Mouse (Mus musculus) embryonic fibroblast, embryonic 13.5 days (primary cell): ENCODE measurements around the gene Bicra. TPM values are rescaled to one million over a fixed set of nuclear protein-coding genes. Genes with fewer than 3 reads are reported as not detected.

Source experiments
- H3K27ac ChIP-seq: 2 replicates; pipeline ENCODE4 v1.5.1; 2012; ENCODE audit warnings: low read length, control low read depth, inconsistent platforms; ENCODE audit not compliant: insufficient read depth
- H3K4me1 ChIP-seq: 2 replicates; pipeline ENCODE4 v1.6.1; 2011; ENCODE audit warnings: low read length; ENCODE audit not compliant: control insufficient read depth, insufficient read depth
- H3K4me3 ChIP-seq: 2 replicates; pipeline ENCODE4 v1.5.1; 2011; ENCODE audit warnings: mild to moderate bottlenecking, control low read depth, low read length; ENCODE audit not compliant: insufficient read depth
- CTCF ChIP-seq: IDR thresholded peaks from 2 replicates; pipeline ENCODE4 v1.5.1; 2011; ENCODE audit warnings: mild to moderate bottlenecking, control low read depth, low read length, moderate library complexity, borderline replicate concordance; ENCODE audit not compliant: insufficient read depth
- POLR2A ChIP-seq: IDR thresholded peaks from 2 replicates; pipeline ENCODE4 v1.6.1; 2011; ENCODE audit warnings: low read depth, mild to moderate bottlenecking, control low read depth, low read length, moderate library complexity
- polyA plus RNA-seq: library from polyadenylated mRNA; stranded (reverse); fragments of >200 nt; gene quantifications from 2 replicates; pipeline ENCODE4 v1.2.4, GENCODE M21; 2011; ENCODE audit warnings: low read depth; ENCODE audit not compliant: missing spikeins, insufficient read length

The Bicra gene
- polyA plus RNA-seq, 1 experiment, result 10.8 TPM

- Histone ChIP-seq H3K4me3 (no peak overlapping the region), H3K27ac (no peak overlapping the region), H3K4me1 (no peaks in the 10 kb centered on the region)
- TF ChIP-seq CTCF (no peak), POLR2A (no peak)
Observed at GRCm38 (mm10) chr7:15930543-15930942, 117.2 kb downstream of the Bicra start.

GRCm38 (mm10) chr7:15929910-15930309 is 117.8 kb downstream of the Bicra start:
- H3K27ac ChIP-seq, result no peak overlapping the region
- H3K4me1 ChIP-seq, result no peaks in the 10 kb centered on the region
- no peak overlapping the region for H3K4me3 ChIP-seq
- TF ChIP-seq POLR2A (no peak), CTCF (peak; percentile 88)

DNA sequence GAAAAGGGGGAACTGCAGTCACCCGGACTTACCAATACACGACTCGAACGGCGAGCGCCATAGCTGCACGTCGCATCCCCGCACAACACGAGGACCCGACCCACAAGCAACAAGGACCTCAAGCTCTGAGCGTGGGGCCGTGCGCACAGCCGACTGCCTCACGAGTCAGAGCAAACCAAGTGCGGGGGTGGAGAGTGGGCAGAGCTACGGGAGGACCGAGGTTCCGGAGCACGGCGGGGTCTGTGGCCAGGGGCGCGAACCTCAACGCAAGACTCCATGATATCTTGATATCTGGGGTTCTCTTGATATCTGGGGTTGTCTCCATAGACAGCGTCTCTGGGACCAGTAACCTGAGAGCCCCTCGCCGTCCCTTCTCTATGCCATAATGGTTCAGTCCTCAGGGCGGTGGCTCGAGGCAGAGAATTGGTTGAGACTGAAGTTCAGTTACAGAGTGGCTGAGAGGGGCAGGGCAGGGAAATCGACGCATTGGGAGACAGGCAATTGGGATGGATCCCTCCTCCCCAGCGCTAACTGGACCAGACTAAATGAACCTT is 125.4 kb downstream of the Bicra start, which contains the start of gene Selenow:
TSS of gene Selenow (minus strand) at position 183 of the 554 bp plus-strand sequence.
- peak within 1 kb of the TSS; percentile 73 for H3K4me3 ChIP-seq
- peaks cover 3% of the 10 kb centered on the region for H3K4me1 ChIP-seq
- TF ChIP-seq POLR2A (peak; percentile 99), CTCF (no peak)
- peak within 1 kb of the TSS; percentile 45 for H3K27ac ChIP-seq

DNA sequence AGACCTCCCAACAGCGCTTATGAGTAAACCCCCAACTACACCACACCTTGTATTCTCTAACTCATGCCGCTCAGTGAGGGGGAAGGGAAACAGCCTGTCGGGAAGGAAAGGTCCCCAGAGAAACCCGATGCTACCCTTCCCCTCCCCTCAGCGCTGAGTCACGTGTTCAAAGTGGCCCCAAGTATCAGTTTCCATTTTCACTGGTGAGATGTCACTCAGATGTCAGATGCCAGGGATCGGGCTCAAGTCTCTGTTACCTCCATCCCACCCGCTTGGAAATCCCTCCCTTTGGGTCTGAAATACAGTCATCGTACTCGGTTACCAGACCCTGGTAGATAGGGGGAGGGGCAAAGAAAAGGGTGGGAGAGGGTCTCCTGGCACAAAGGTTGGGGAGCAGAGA is 125.9 kb downstream of the Bicra start:
- Histone ChIP-seq H3K4me3 (peak overlapping the region; percentile 73), H3K4me1 (peaks cover 3% of the 10 kb centered on the region), H3K27ac (peak overlapping the region; percentile 45)
- TF ChIP-seq POLR2A (no peak), CTCF (no peak)

Other genes with a start within 250 kb of the Bicra start
- gene Obox6, start 208.2 kb downstream of the Bicra start, polyA plus RNA-seq, result not detected in 2 replicates
- gene Crx, start 168.0 kb downstream of the Bicra start, polyA plus RNA-seq, result not detected in 2 replicates
- not detected in 2 replicates for gene Crxos, start 165.3 kb downstream of the Bicra start, polyA plus RNA-seq
- 382 and 390 TPM in 2 replicates for gene Selenow, start 125.5 kb downstream of the Bicra start, polyA plus RNA-seq
- gene Nop53, start 101.8 kb downstream of the Bicra start, polyA plus RNA-seq, result 87.7 and 98.1 TPM in 2 replicates
- 136 and 191 TPM in 2 replicates for gene Ehd2, start 80.4 kb downstream of the Bicra start, polyA plus RNA-seq
- not detected in 2 replicates for gene Zfp541, start 13.9 kb upstream of the Bicra start, polyA plus RNA-seq
- 150 and 185 TPM in 2 replicates for gene Napa, start 50.5 kb upstream of the Bicra start, polyA plus RNA-seq
- 13.9 TPM in 2 replicates for gene Kptn, start 72.0 kb upstream of the Bicra start, polyA plus RNA-seq
- gene Slc8a2, start 81.9 kb upstream of the Bicra start, polyA plus RNA-seq, result 0.35 TPM in 1 of 2 replicates, not detected in the other
- 22.4 and 23.8 TPM in 2 replicates for gene Meis3, start 127.2 kb upstream of the Bicra start, polyA plus RNA-seq
- 6.6 and 8.4 TPM in 2 replicates for gene Dhx34, start 174.1 kb upstream of the Bicra start, polyA plus RNA-seq
- gene C5ar2, start 196.2 kb upstream of the Bicra start, polyA plus RNA-seq, result 0.19 TPM in 1 of 2 replicates, not detected in the other
- gene C5ar1, start 211.6 kb upstream of the Bicra start, polyA plus RNA-seq, result 0.60 and 5.3 TPM in 2 replicates
- 11.1 and 11.6 TPM in 2 replicates for gene Inafm1, start 225.7 kb upstream of the Bicra start, polyA plus RNA-seq
- gene Ccdc9, start 238.9 kb upstream of the Bicra start, polyA plus RNA-seq, result 66.0 and 70.9 TPM in 2 replicates